Mouse (Mus musculus): ENCODE measurements around the gene Znhit3. TPM values are rescaled to one million over a fixed set of nuclear protein-coding genes. Genes with fewer than 3 reads are reported as not detected.

The Znhit3 gene
- polyA plus RNA-seq (2015; fragmentation: Illumina TruSeq; extraction: RNeasy Lipid Tissue Mini Kit (QIAGEN cat#74804); ENCODE audit: insufficient read depth, low replicate concordance), result 16.1 TPM

GRCm38 (mm10) chr11:84916053-84916702, at the start of gene Znhit3:
TSS of gene Znhit3 (minus strand) at chr11:84916366.

GRCm38 (mm10) chr11:84957591-84958270, 41.6 kb upstream of the Znhit3 start, which contains the start of gene Car4:
TSS of gene Car4 (plus strand) at chr11:84957786.

GRCm38 (mm10) chr11:84879772-84880464, 36.2 kb downstream of the Znhit3 start, which contains the start of the genes Myo19 and Pigw:
TSS of gene Myo19 (plus strand) at chr11:84880148.
TSS of gene Pigw (minus strand) at chr11:84880285.

GRCm38 (mm10) chr11:84870337-84871043, 45.7 kb downstream of the Znhit3 start, which contains the start of gene Ggnbp2:
TSS of gene Ggnbp2 (minus strand) at chr11:84870817.

Other genes starting within 250 kb of the Znhit3 start
- 18.2 TPM for gene Mrm1, start 96.9 kb downstream of the Znhit3 start, polyA plus RNA-seq (2015; fragmentation: Illumina TruSeq; extraction: RNeasy Lipid Tissue Mini Kit (QIAGEN cat#74804); ENCODE audit: insufficient read depth, low replicate concordance)
- gene Dhrs11, start 87.4 kb downstream of the Znhit3 start, polyA plus RNA-seq (2015; fragmentation: Illumina TruSeq; extraction: RNeasy Lipid Tissue Mini Kit (QIAGEN cat#74804); ENCODE audit: insufficient read depth, low replicate concordance), result 32.5 TPM
- 161 TPM for gene Ggnbp2, start 45.5 kb downstream of the Znhit3 start, polyA plus RNA-seq (2015; fragmentation: Illumina TruSeq; extraction: RNeasy Lipid Tissue Mini Kit (QIAGEN cat#74804); ENCODE audit: insufficient read depth, low replicate concordance)
- gene Myo19, start 36.2 kb downstream of the Znhit3 start, polyA plus RNA-seq (2015; fragmentation: Illumina TruSeq; extraction: RNeasy Lipid Tissue Mini Kit (QIAGEN cat#74804); ENCODE audit: insufficient read depth, low replicate concordance), result 5.0 TPM
- gene Pigw, start 36.1 kb downstream of the Znhit3 start, polyA plus RNA-seq (2015; fragmentation: Illumina TruSeq; extraction: RNeasy Lipid Tissue Mini Kit (QIAGEN cat#74804); ENCODE audit: insufficient read depth, low replicate concordance), result 19.4 TPM
- not detected for gene Car4, start 41.4 kb upstream of the Znhit3 start, polyA plus RNA-seq (2015; fragmentation: Illumina TruSeq; extraction: RNeasy Lipid Tissue Mini Kit (QIAGEN cat#74804); ENCODE audit: insufficient read depth, low replicate concordance)
- gene Usp32, start 223.8 kb upstream of the Znhit3 start, polyA plus RNA-seq (2015; fragmentation: Illumina TruSeq; extraction: RNeasy Lipid Tissue Mini Kit (QIAGEN cat#74804); ENCODE audit: insufficient read depth, low replicate concordance), result 34.2 TPM